Mouse (Mus musculus) CD4-positive, CD25-positive, alpha-beta regulatory T cell, adult 4 months (primary cell): Measurements from ENCODE around the gene Stip1. TPM values are rescaled to one million over a fixed set of nuclear protein-coding genes. Genes with fewer than 3 reads are reported as not detected.
"Not testable (repeated sequence)": the region's sequence is repeated elsewhere in the genome, so short reads cannot be mapped to it uniquely, and the experiment has no call there.

ENCODE experiments used
- ATAC-seq: one replicate; pipeline ENCODE4 v1.8.0; 2017
- polyA plus RNA-seq, 2 experiments: library from polyadenylated mRNA; unstranded; fragments of 100-300 nt; shearing (Covaris generic); gene quantifications; one replicate each; pipeline ENCODE4 v1.2.1; 2017

Stip1 gene
- polyA plus RNA-seq, result 100 to 1,000 TPM; 117 to 119 TPM

GRCm38 (mm10) chr19:7039841-7040636 is at the start of gene Stip1:
Gene Stip1, minus strand, starts transcription at chr19:7039967.
- peak; percentile 93 for ATAC-seq

- ATAC-seq, result no peak
These were observed 49.3 kb upstream of the Stip1 start for GRCm38 (mm10) chr19:7089050-7089449.

GRCm38 (mm10) chr19:7088558-7088957 is 48.8 kb upstream of the Stip1 start:
- no peak for ATAC-seq

GRCm38 (mm10) chr19:7084734-7085133 is 45.0 kb upstream of the Stip1 start:
- ATAC-seq, result no peak

- ATAC-seq, result no peak
These were observed 43.4 kb upstream of the Stip1 start for GRCm38 (mm10) chr19:7083035-7083794.

- ATAC-seq, result no peak
These were observed 41.9 kb upstream of the Stip1 start for GRCm38 (mm10) chr19:7081516-7082266.

GRCm38 (mm10) chr19:7078271-7078670 is 38.5 kb upstream of the Stip1 start:
- ATAC-seq, result no peak

- ATAC-seq, result no peak
These were observed 37.9 kb upstream of the Stip1 start for GRCm38 (mm10) chr19:7077666-7078065.

- not testable (repeated sequence) for ATAC-seq
These were observed 35.6 kb upstream of the Stip1 start for GRCm38 (mm10) chr19:7075336-7075735.

GRCm38 (mm10) chr19:7073997-7074781 is 34.4 kb upstream of the Stip1 start:
- ATAC-seq, result no peak

GRCm38 (mm10) chr19:7072221-7072620 is 32.5 kb upstream of the Stip1 start:
- no peak for ATAC-seq

- ATAC-seq, result no peak
These were observed 31.0 kb upstream of the Stip1 start for GRCm38 (mm10) chr19:7070775-7071174.

- ATAC-seq, result no peak
These were observed 30.3 kb upstream of the Stip1 start for GRCm38 (mm10) chr19:7069781-7070763.

- no peak for ATAC-seq
These were observed 29.1 kb upstream of the Stip1 start for GRCm38 (mm10) chr19:7068661-7069531.

GRCm38 (mm10) chr19:7068136-7068535 is 28.4 kb upstream of the Stip1 start:
- ATAC-seq, result peak; percentile 52

- ATAC-seq, result no peak
These were observed 27.7 kb upstream of the Stip1 start for GRCm38 (mm10) chr19:7067344-7068050.

- ATAC-seq, result peak; percentile 44
These were observed 27.1 kb upstream of the Stip1 start for GRCm38 (mm10) chr19:7066828-7067342.

- ATAC-seq, result peak; percentile 50
These were observed 26.5 kb upstream of the Stip1 start for GRCm38 (mm10) chr19:7066034-7066827.
